Mouse (Mus musculus) forebrain, embryonic 13.5 days (tissue): Measurements from ENCODE around the gene St3gal5. TPM values are rescaled to one million over a fixed set of nuclear protein-coding genes. Genes with fewer than 3 reads are reported as not detected.
A peak's percentile ranks its signal among the peaks of the same experiment; 100 is the strongest.

Experiments used
- ATAC-seq: fragments of 200-750 bp; cut with Nextera tagmentation; 2 replicates; pipeline ENCODE4 v1.8.0; 2017
- H3K27ac ChIP-seq: fragments of 300-500 bp; sonication (generic); 2 replicates; pipeline ENCODE4 v1.5.1; 2015; ENCODE audit warnings: inconsistent platforms, mild to moderate bottlenecking, moderate library complexity
- H3K27me3 ChIP-seq: fragments of 300-500 bp; sonication (generic); 2 replicates; pipeline ENCODE4 v1.6.1; 2015; ENCODE audit warnings: mild to moderate bottlenecking, inconsistent platforms
- H3K36me3 ChIP-seq: fragments of 300-500 bp; sonication (generic); 2 replicates; pipeline ENCODE4 v1.6.1; 2015; ENCODE audit warnings: mild to moderate bottlenecking, inconsistent platforms; ENCODE audit not compliant: poor library complexity, severe bottlenecking
- H3K4me1 ChIP-seq: fragments of 300-500 bp; sonication (generic); 2 replicates; pipeline ENCODE4 v1.6.1; 2015; ENCODE audit warnings: inconsistent platforms
- H3K4me2 ChIP-seq: fragments of 300-500 bp; sonication (generic); 2 replicates; pipeline ENCODE4 v1.6.1; 2015; ENCODE audit warnings: inconsistent platforms, mild to moderate bottlenecking, moderate library complexity
- H3K4me3 ChIP-seq: fragments of 300-500 bp; sonication (generic); 2 replicates; pipeline ENCODE4 v1.5.1; 2015; ENCODE audit warnings: mild to moderate bottlenecking, inconsistent platforms
- H3K9ac ChIP-seq: fragments of 300-500 bp; sonication (generic); 2 replicates; pipeline ENCODE4 v1.6.1; 2015; ENCODE audit warnings: mild to moderate bottlenecking, inconsistent platforms
- H3K9me3 ChIP-seq: fragments of 300-500 bp; sonication (generic); replicated peaks from 2 replicates; pipeline ENCODE4 v1.6.1; 2016; ENCODE audit warnings: inconsistent platforms
- WGBS: fragments of 180-500 bp; shearing (Covaris S2); methylation state at CpG from one replicate; pipeline ENCODE4 v1.1.7; 2015; 5-methylcytosine and 5-hydroxymethylcytosine counted together
- polyA plus RNA-seq: library from polyadenylated mRNA; unstranded; fragments of >200 nt; fragmentation: Nextera tagmentation; extraction: Ambion mirVana; gene quantifications from 2 replicates; pipeline ENCODE4 v1.2.1, GENCODE M21; 2015

The St3gal5 gene
- polyA plus RNA-seq, 1 experiment from 2014 or later = 36.4 TPM

- H3K36me3 ChIP-seq = no peaks in the 10 kb centered on the region
- 47% methylated on average over 8 of the region's 8 CpGs for WGBS
- no peak overlapping the region for H3K4me3 ChIP-seq
- H3K27ac ChIP-seq = no peak overlapping the region
- no peak for ATAC-seq
- no peak overlapping the region for H3K9ac ChIP-seq
- no peaks in the 10 kb centered on the region for H3K9me3 ChIP-seq
- no peak overlapping the region for H3K4me2 ChIP-seq
- H3K4me1 ChIP-seq = peaks cover 4% of the 10 kb centered on the region; the same call in 1 of the 2 replicates
- no peaks in the 10 kb centered on the region for H3K27me3 ChIP-seq
Measured at GRCm38 (mm10) chr6:72117322-72117968, 20.1 kb downstream of the St3gal5 start.

- Histone ChIP-seq H3K27me3 (no peaks in the 10 kb centered on the region), H3K4me2 (no peak overlapping the region), H3K36me3 (no peaks in the 10 kb centered on the region), H3K4me3 (no peak overlapping the region), H3K9me3 (no peaks in the 10 kb centered on the region), H3K4me1 (no peaks in the 10 kb centered on the region), H3K9ac (no peak overlapping the region), H3K27ac (no peak overlapping the region)
- ATAC-seq = no peak
- 90% methylated on average over 1 of the region's 1 CpGs for WGBS
Measured at GRCm38 (mm10) chr6:72119870-72120269, 22.5 kb downstream of the St3gal5 start.

- Histone ChIP-seq H3K27me3 (no peaks in the 10 kb centered on the region), H3K9ac (no peak overlapping the region), H3K27ac (no peak overlapping the region), H3K4me2 (no peak overlapping the region), H3K4me1 (no peaks in the 10 kb centered on the region), H3K9me3 (no peaks in the 10 kb centered on the region), H3K4me3 (no peak overlapping the region), H3K36me3 (no peaks in the 10 kb centered on the region)
- 72% methylated on average over 3 of the region's 3 CpGs for WGBS
- no peak for ATAC-seq
Measured at GRCm38 (mm10) chr6:72121301-72121700, 23.9 kb downstream of the St3gal5 start.

- Histone ChIP-seq H3K36me3 (no peaks in the 10 kb centered on the region), H3K4me1 (no peaks in the 10 kb centered on the region), H3K4me3 (no peak overlapping the region), H3K27ac (no peak overlapping the region), H3K9ac (no peak overlapping the region), H3K27me3 (no peaks in the 10 kb centered on the region), H3K9me3 (no peaks in the 10 kb centered on the region), H3K4me2 (no peak overlapping the region)
- no peak for ATAC-seq
- WGBS = 91% methylated on average over 5 of the region's 5 CpGs
Measured at GRCm38 (mm10) chr6:72122515-72122914, 25.1 kb downstream of the St3gal5 start.

- Histone ChIP-seq H3K9me3 (no peaks in the 10 kb centered on the region), H3K4me1 (no peaks in the 10 kb centered on the region), H3K9ac (no peak overlapping the region), H3K27me3 (no peaks in the 10 kb centered on the region), H3K36me3 (peaks cover 14% of the 10 kb centered on the region; the same call in 1 of the 2 replicates), H3K4me3 (no peak overlapping the region), H3K27ac (no peak overlapping the region), H3K4me2 (no peak overlapping the region)
- peak; percentile 51; the same call in 1 of the 2 replicates for ATAC-seq
- WGBS = 89% methylated on average over 13 of the region's 13 CpGs
Measured at GRCm38 (mm10) chr6:72124315-72125103, 27.1 kb downstream of the St3gal5 start.

- Histone ChIP-seq H3K9ac (no peak overlapping the region), H3K27me3 (no peaks in the 10 kb centered on the region), H3K9me3 (no peaks in the 10 kb centered on the region), H3K4me1 (no peaks in the 10 kb centered on the region), H3K36me3 (peaks cover 22% of the 10 kb centered on the region; the same call in 1 of the 2 replicates), H3K4me3 (no peak overlapping the region), H3K27ac (no peak overlapping the region), H3K4me2 (no peak overlapping the region)
- ATAC-seq = no peak
- 82% methylated on average over 9 of the region's 9 CpGs for WGBS
Measured at GRCm38 (mm10) chr6:72126128-72126917, 28.9 kb downstream of the St3gal5 start.

GRCm38 (mm10) chr6:72130056-72130455, 32.7 kb downstream of the St3gal5 start:
- no peak overlapping the region for H3K4me3 ChIP-seq
- H3K9ac ChIP-seq = no peak overlapping the region
- no peaks in the 10 kb centered on the region for H3K9me3 ChIP-seq
- H3K36me3 ChIP-seq = peaks cover 56% of the 10 kb centered on the region
- no peak overlapping the region for H3K4me2 ChIP-seq
- no peaks in the 10 kb centered on the region for H3K27me3 ChIP-seq
- no peak overlapping the region for H3K27ac ChIP-seq
- no peaks in the 10 kb centered on the region for H3K4me1 ChIP-seq
- no peak for ATAC-seq
- WGBS = 90% methylated on average over 6 of the region's 6 CpGs

- ATAC-seq = no peak
- Histone ChIP-seq H3K4me1 (no peaks in the 10 kb centered on the region), H3K4me2 (no peak overlapping the region), H3K4me3 (no peak overlapping the region), H3K27ac (no peak overlapping the region), H3K27me3 (no peaks in the 10 kb centered on the region), H3K9me3 (no peaks in the 10 kb centered on the region), H3K9ac (no peak overlapping the region), H3K36me3 (peaks cover 63% of the 10 kb centered on the region)
- WGBS = 95% methylated on average over 8 of the region's 8 CpGs
Measured at GRCm38 (mm10) chr6:72132671-72133214, 35.4 kb downstream of the St3gal5 start.

- Histone ChIP-seq H3K27ac (no peak overlapping the region), H3K4me1 (no peaks in the 10 kb centered on the region), H3K9me3 (no peaks in the 10 kb centered on the region), H3K36me3 (peaks cover 48% of the 10 kb centered on the region), H3K27me3 (no peaks in the 10 kb centered on the region), H3K4me2 (no peak overlapping the region), H3K9ac (no peak overlapping the region), H3K4me3 (no peak overlapping the region)
- 88% methylated on average over 9 of the region's 9 CpGs for WGBS
- ATAC-seq = no peak
Measured at GRCm38 (mm10) chr6:72134850-72135515, 37.6 kb downstream of the St3gal5 start.

- ATAC-seq = no peak
- 96% methylated on average over 5 of the region's 5 CpGs for WGBS
- peaks cover 45% of the 10 kb centered on the region for H3K36me3 ChIP-seq
- no peak overlapping the region for H3K4me2 ChIP-seq
- H3K4me3 ChIP-seq = no peak overlapping the region
- no peaks in the 10 kb centered on the region for H3K9me3 ChIP-seq
- H3K27me3 ChIP-seq = no peaks in the 10 kb centered on the region
- no peak overlapping the region for H3K9ac ChIP-seq
- no peak overlapping the region for H3K27ac ChIP-seq
- H3K4me1 ChIP-seq = no peaks in the 10 kb centered on the region
Measured at GRCm38 (mm10) chr6:72136016-72136415, 38.6 kb downstream of the St3gal5 start.

GRCm38 (mm10) chr6:72136543-72136942, 39.2 kb downstream of the St3gal5 start:
- WGBS = 82% methylated on average over 10 of the region's 10 CpGs
- no peak for ATAC-seq
- H3K4me2 ChIP-seq = no peak overlapping the region

More at GRCm38 (mm10) chr6:72136543-72136942, 39.2 kb downstream of the St3gal5 start:
- no peak overlapping the region for H3K27ac ChIP-seq
- H3K4me3 ChIP-seq = no peak overlapping the region
- no peaks in the 10 kb centered on the region for H3K4me1 ChIP-seq
- H3K27me3 ChIP-seq = no peaks in the 10 kb centered on the region
- H3K36me3 ChIP-seq = peaks cover 42% of the 10 kb centered on the region
- no peak overlapping the region for H3K9ac ChIP-seq
- H3K9me3 ChIP-seq = no peaks in the 10 kb centered on the region
